Mouse (Mus musculus): Measurements from ENCODE around the gene Tiam1. TPM values are rescaled to one million over a fixed set of nuclear protein-coding genes. Genes with fewer than 3 reads are reported as not detected.

The Tiam1 gene
- total RNA-seq, 2 experiments from 2014 or later = 4.7 to 7.1 TPM

DNA sequence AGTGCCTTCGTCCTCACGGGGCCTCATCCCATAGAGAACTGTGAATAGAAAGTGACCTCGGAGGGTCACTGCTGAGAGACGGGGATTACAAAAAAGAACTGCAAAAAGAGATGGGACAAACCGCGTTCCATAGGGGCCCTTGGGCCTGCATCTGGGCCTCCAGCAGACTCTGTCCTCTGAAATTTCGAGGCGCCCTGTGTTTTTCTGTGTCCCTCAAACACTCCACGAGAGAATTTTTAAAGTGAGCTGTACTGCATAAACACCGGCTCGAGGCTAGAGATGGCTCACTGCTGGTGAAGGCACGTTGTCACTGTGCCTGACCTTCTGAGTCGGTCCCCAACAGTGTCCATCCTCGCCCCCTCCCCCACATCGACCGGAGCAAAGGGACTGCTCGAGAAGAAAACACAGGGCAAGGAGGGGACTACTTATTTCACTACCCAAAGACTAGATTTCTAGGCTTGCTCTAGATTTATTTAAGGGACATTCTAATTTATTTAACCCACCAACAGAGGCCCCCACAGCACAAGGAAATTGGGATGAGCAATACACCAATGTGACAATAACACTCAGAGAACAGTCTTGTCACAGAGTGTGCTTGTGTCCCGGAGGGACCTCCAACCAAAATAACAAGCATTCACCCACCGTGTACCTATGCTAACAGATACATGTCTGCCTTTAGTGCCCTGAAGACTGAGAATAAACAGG is 200.2 kb downstream of the Tiam1 start:
- DNase-seq = no peak
- intact Hi-C loops (cut with DNase I; ENCODE audit: low total_unique reads) = loop anchor here (10.0 kb wide), 1 partner anchor 221 kb away; no protein-coding TSS in a partner anchor

DNA sequence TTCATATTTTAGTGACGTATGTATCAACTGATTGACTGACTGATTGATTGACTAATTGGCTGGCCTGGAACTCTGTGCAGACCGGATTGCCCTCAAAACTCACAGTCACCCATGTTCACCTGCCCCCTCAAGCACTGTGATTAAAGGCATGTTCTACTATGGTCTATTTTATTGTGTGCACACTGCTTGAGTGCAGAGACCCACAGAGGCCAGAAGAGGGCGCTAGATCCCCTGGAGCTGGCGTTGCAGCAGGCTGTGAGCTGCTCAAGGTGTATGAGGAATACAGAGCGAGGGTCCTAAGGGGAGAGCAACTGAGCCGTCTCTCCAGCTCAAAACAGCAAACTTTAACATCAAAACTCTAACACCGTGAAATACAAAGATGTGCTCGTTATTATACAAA is 202.9 kb downstream of the Tiam1 start:
- intact Hi-C loops (cut with DNase I; ENCODE audit: low total_unique reads) = loop anchor here (10.0 kb wide), 1 partner anchor 224 kb away; no protein-coding TSS in a partner anchor
- DNase-seq = no peak

- intact Hi-C loops (cut with DNase I; ENCODE audit: low total_unique reads) = no loop called here
Observed at GRCm38 (mm10) chr16:89938277-89938676, 205.3 kb downstream of the Tiam1 start.

DNA sequence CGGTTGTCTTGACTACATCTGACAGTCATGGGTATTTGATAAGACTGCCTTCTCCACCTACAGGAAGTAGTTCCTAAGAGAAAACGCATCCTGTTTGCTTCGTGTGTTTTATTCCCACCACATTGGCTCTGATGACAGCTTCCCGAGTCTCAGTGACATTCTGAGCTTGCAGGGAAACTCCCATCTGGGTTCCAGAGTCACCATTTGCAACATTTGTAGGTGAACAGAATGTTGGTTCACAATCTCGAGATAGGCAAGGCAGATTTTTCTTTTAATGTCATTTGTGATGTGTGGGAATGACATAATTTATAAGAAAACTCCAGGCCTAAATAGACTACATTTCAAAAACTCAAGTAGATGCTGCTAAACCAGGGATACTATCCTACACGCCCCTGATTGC is 207.0 kb downstream of the Tiam1 start:
- intact Hi-C loops (cut with DNase I; ENCODE audit: low total_unique reads) = no loop called here
- no peak for DNase-seq

More at GRCm38 (mm10) chr16:89938277-89938676, 205.3 kb downstream of the Tiam1 start:
- no peak for DNase-seq

GRCm38 (mm10) chr16:89935398-89935797 is 208.2 kb downstream of the Tiam1 start:
- intact Hi-C loops (cut with DNase I; ENCODE audit: low total_unique reads) = no loop called here
- DNase-seq = no peak

- intact Hi-C loops (cut with DNase I; ENCODE audit: low total_unique reads) = no loop called here
Observed at GRCm38 (mm10) chr16:89934616-89935015, 209.0 kb downstream of the Tiam1 start.

GRCm38 (mm10) chr16:89933976-89934375 is 209.6 kb downstream of the Tiam1 start:
- intact Hi-C loops (cut with DNase I; ENCODE audit: low total_unique reads) = no loop called here

More at GRCm38 (mm10) chr16:89934616-89935015, 209.0 kb downstream of the Tiam1 start:
- no peak for DNase-seq

DNA sequence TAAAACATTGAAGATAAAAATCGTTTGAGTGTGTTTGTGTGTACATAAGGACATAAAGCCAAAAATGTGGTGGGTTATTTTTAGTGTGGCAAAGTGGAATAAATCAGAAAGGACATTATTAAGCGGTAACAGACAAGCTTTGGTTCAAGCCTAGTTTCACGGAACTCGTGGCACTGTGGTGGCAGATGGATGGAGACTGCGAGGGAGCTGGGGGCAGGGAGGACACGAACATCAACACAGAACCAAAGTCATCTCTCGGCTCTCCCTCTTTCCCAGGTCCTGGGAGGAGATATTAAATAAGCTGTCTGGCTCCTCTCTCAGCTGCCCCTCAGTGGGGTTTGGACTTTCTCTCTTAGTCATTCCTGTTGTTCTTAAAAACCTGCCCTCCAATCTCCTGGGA is 215.0 kb downstream of the Tiam1 start:
- intact Hi-C loops (cut with DNase I; ENCODE audit: low total_unique reads) = no loop called here
- no peak for DNase-seq

More at GRCm38 (mm10) chr16:89933976-89934375, 209.6 kb downstream of the Tiam1 start:
- no peak for DNase-seq

DNA sequence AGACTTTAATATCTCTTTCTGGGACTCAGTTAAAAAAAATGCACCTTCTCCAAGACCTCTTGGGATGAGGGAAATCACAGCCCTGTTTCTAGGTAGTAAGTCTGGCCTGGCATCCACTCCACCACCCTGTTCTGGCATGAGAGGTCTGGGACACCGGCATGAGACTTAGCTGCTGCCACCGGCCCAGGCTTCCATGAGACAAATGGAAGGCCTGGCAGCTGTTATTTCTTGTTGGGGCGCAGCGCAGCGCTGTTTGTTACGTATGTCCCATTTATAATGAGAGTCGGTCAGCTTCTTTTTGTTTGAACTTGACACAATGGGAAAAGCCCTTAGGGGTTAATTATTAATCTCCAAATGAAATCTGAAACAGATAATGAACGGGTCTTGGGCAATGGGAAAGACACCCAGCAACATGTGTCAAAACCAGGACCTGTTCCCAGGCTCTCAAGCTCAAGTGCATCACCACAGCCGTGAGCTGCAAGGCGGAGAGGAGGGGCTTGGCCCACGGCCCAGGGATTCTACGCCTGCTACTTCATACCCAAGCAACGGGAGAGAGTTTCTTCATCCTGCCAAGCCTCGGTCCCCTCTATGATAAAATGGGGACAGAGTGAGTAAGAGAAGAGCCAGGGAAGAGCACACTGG is 219.2 kb downstream of the Tiam1 start:
- DNase-seq = peak; percentile 58

GRCm38 (mm10) chr16:89923311-89923710 is 220.3 kb downstream of the Tiam1 start:
- DNase-seq = no peak
- intact Hi-C loops (cut with DNase I; ENCODE audit: low total_unique reads) = no loop called here

More for the DNA sequence above, 219.2 kb downstream of the Tiam1 start:
- intact Hi-C loops (cut with DNase I; ENCODE audit: low total_unique reads) = no loop called here

- intact Hi-C loops (cut with DNase I; ENCODE audit: low total_unique reads) = no loop called here
- DNase-seq = no peak
Observed at GRCm38 (mm10) chr16:89922458-89922857, 221.1 kb downstream of the Tiam1 start.

DNA sequence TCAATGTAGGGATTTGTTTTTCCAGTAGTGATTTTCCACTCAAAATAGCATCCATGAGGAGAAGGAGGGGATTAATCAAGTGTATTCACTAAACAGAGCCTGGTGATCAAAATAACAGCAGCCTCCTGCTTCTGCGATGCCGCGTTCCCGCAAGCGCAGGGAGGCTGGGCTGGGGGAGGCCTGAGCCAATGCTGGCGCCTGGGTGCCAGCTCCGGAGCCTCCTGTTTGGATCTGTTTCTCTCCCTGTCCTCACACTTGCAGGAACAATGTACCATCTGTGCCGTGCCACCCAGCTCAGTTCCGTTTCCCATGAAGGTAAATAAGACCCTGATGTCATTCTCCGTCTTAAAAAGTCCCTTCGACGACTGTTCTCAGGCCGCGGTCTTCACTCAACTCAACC is 222.2 kb downstream of the Tiam1 start:
- intact Hi-C loops (cut with DNase I; ENCODE audit: low total_unique reads) = no loop called here
- no peak for DNase-seq

DNA sequence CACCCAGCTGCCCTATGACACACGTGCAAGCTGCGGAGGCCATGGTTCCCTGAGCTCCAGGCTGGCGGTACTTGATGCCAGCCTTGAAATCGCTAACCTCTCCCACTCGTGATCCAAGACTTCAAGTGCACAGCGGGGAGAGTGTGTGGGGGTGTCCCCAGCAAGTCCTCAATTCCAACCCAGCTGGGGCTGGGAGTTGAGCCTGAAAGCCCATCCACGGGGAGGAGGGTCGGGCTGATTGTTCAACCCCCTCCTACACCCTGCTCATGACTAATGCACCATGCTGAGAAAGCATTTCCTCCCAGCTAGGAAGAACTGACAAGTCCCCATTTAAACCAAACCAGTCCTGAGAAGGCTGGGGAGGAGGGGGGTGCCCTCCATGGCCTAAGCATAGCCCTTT is 223.2 kb downstream of the Tiam1 start:
- intact Hi-C loops (cut with DNase I; ENCODE audit: low total_unique reads) = no loop called here
- DNase-seq = no peak

- DNase-seq = no peak
- intact Hi-C loops (cut with DNase I; ENCODE audit: low total_unique reads) = no loop called here
Observed at GRCm38 (mm10) chr16:89917404-89917803, 226.2 kb downstream of the Tiam1 start.

- intact Hi-C loops (cut with DNase I; ENCODE audit: low total_unique reads) = no loop called here
- DNase-seq = no peak
Observed at GRCm38 (mm10) chr16:89914946-89915345, 228.6 kb downstream of the Tiam1 start.

GRCm38 (mm10) chr16:89912686-89913375 is 230.7 kb downstream of the Tiam1 start:
- intact Hi-C loops (cut with DNase I; ENCODE audit: low total_unique reads) = no loop called here

DNA sequence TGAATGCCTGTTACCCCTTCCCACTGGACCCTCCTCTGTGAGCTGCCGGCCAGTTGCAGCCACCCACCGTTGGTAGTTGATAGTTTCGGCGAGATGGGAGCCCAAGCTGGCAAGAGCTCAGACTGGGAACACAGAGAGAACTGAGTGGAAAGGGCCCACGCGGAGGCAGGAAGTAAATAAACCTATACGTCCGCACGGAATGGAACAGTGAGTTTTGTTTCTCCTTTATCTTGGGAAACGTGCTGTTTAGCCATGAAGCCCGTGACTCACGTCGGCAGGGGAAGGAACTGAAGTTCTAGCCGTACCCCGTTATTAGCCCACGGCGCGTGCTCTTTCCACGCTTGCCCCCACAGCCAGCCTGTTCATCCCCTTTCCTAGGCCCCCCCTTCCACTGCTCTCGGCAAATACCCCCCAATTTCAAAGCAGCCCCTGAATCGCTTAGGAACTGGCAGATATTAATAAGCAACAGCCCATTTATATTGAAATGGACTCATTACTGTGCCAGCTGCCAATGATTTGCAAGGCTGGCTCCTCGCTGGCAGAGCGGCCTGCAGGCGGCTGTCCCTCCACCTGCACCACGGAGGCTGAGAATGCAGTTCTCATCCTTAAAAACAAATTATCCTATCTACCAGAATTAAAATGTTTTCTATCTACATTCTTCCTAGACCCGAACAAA is 234.0 kb downstream of the Tiam1 start:
- DNase-seq = no peak
- intact Hi-C loops (cut with DNase I; ENCODE audit: low total_unique reads) = no loop called here

More at GRCm38 (mm10) chr16:89912686-89913375, 230.7 kb downstream of the Tiam1 start:
- DNase-seq = peak; percentile 46

GRCm38 (mm10) chr16:89907651-89908050 is 235.9 kb downstream of the Tiam1 start:
- DNase-seq = no peak
- intact Hi-C loops (cut with DNase I; ENCODE audit: low total_unique reads) = no loop called here

GRCm38 (mm10) chr16:89906909-89907308 is 236.7 kb downstream of the Tiam1 start:
- DNase-seq = no peak
- intact Hi-C loops (cut with DNase I; ENCODE audit: low total_unique reads) = no loop called here

Data from gastrocnemius, postnatal 14 days (tissue).